27 mouse cellular contexts compared by ENCODE assay signal in genomic region chr5:107798290-107798689, GRCm38 (mm10). TPM values are rescaled to one million over a fixed set of nuclear protein-coding genes. Genes with fewer than 3 reads are reported as not detected.
DNase-seq lines count a peak whose midpoint lies in the region; ATAC-seq and TF ChIP-seq lines count a peak whose summit lies in the region.
"Had no signal": no experiment of that assay in that cellular context is flagged by ENCODE, and none has a peak within 500 bp of the region (broad histone marks: within the 10 kb centered on the region; RNA-seq: fewer than 3 reads in every experiment).

No protein-coding gene starts in this region.

- H3K27ac ChIP-seq in CH12.LX (ENCODE audit: insufficient read depth, low read depth) (no peak overlapping the region), ES-E14 (ENCODE audit: insufficient read depth, low read depth, low read length, poor library complexity, severe bottlenecking) (no peak overlapping the region), MEL (ENCODE audit: control insufficient read depth, low read depth, low read length) (no peak overlapping the region)
- no peak overlapping the region for H3K27ac ChIP-seq in neural tube, embryonic 15.5 days (replicated peaks)
- no peak overlapping the region for H3K27ac ChIP-seq in stomach, postnatal 0 days (replicated peaks)

- in situ Hi-C loops in CH12.LX (cut with MboI; ENCODE audit: low pct_ligation_motif_present, low pct_unique_long_range_greater_than_20kb, low sequenced_read_pairs) (loop anchor here (10.0 kb wide), 1 partner anchor 87 kb away; no protein-coding TSS in a partner anchor), ES-E14 (cut with MboI; ENCODE audit: low sequenced_read_pairs in 2 of 2, unreplicated experiment in 2 of 2) (no loop called here)

- no peak for TF ChIP-seq POLR2A in CH12.LX (IDR thresholded peaks at IDR 0.05; ENCODE audit: low read depth, low read length)
- no peak for TF ChIP-seq POLR2A in MEL (IDR thresholded peaks at IDR 0.05; ENCODE audit: control insufficient read depth in 1 of 2, insufficient read depth in 1 of 2, low read depth in 1 of 2, low read length in 2 of 2, poor library complexity in 1 of 2)

- TF ChIP-seq CTCF in CH12.LX (conservative IDR thresholded peaks at IDR 0.05 in 1 of 2, IDR thresholded peaks at IDR 0.05 in 1 of 2; ENCODE audit: low read depth in 2 of 2, low read length in 2 of 2) (no peak), MEL (IDR thresholded peaks at IDR 0.05 in 2 of 3, conservative IDR thresholded peaks at IDR 0.05 in 1 of 3; ENCODE audit: control insufficient read depth in 1 of 3, insufficient read depth in 1 of 3, low read depth in 2 of 3, low read length in 3 of 3, poor library complexity in 1 of 3, severe bottlenecking in 1 of 3) (no peak)
- no peak for TF ChIP-seq CTCF in stomach, postnatal 0 days (IDR thresholded peaks at IDR 0.05; ENCODE audit: low read depth)

- H3K9ac ChIP-seq in CH12.LX (ENCODE audit: insufficient read depth, low read depth) (no peak overlapping the region), ES-E14 (ENCODE audit: insufficient read depth, low read depth, low read length, poor library complexity, severe bottlenecking) (no peak overlapping the region), MEL (ENCODE audit: control insufficient read depth, low read depth, low read length, poor library complexity, severe bottlenecking) (no peak overlapping the region)
- no peak overlapping the region for H3K9ac ChIP-seq in neural tube, embryonic 15.5 days (replicated peaks)
- no peak overlapping the region for H3K9ac ChIP-seq in stomach, postnatal 0 days (ENCODE audit: low read length)

- intact Hi-C loops in heart, postnatal 25 days (cut with DNase I) = no loop called here

- dilution Hi-C loops in CH12.LX (cut with MboI; ENCODE audit: extremely low pct_ligation_motif_present, extremely low pct_unique_long_range_greater_than_20kb, low sequenced_read_pairs) = no loop called here

- TF ChIP-seq EP300 in CH12.LX (IDR thresholded peaks at IDR 0.05; ENCODE audit: low read length) = no peak
- no peak for TF ChIP-seq EP300 in MEL (IDR thresholded peaks at IDR 0.05; ENCODE audit: low read depth in 1 of 2, low read length in 2 of 2)
- TF ChIP-seq EP300 in stomach, postnatal 0 days (optimal IDR thresholded peaks at IDR 0.05) = no peak

- TF ChIP-seq RAD21 in CH12.LX (IDR thresholded peaks at IDR 0.05; ENCODE audit: low read depth, low read length) (no peak), MEL (IDR thresholded peaks at IDR 0.05; ENCODE audit: low read depth, low read length) (no peak)

- peak; percentile 30 for DNase-seq in heart, adult 11 months
- no peak for DNase-seq in heart, postnatal 25 days (ENCODE audit: low spot score)
- DNase-seq in CH12.LX (ENCODE audit: extremely low read depth) = no peak
- no peak for DNase-seq in ES-E14 (ENCODE audit: low read depth, low spot score)
- DNase-seq in MEL (ENCODE audit: low read depth, low spot score) = no peak
- DNase-seq in retina, embryonic 14.5 days (ENCODE audit: low spot score) = no peak
- DNase-seq in stomach, postnatal 0 days (ENCODE audit: low spot score) = no peak
- DNase-seq: adrenal gland, adult 2 months; adrenal gland, adult 8-10 months; adrenal gland, postnatal 10 days; adrenal gland, postnatal 14 days; adrenal gland, postnatal 25 days; adrenal gland, postnatal 36 days; B cell, adult 2 months; cerebellum, adult 11 months; cerebellum, adult 11-12 months; cerebellum, adult 18-20 months; cerebellum, adult 2 months; cerebellum, adult 8-10 months had no signal

- H3K4me1 ChIP-seq in CH12.LX (ENCODE audit: control insufficient read depth in 1 of 2, insufficient read depth in 2 of 2) = no peaks in the 10 kb centered on the region
- H3K4me1 ChIP-seq in ES-E14 (ENCODE audit: control insufficient read depth in 2 of 2, insufficient read depth in 2 of 2, low read length in 2 of 2, poor library complexity in 1 of 2) = no peaks in the 10 kb centered on the region
- H3K4me1 ChIP-seq in MEL (ENCODE audit: control insufficient read depth in 1 of 2, insufficient read depth in 2 of 2, low read length in 2 of 2) = no peaks in the 10 kb centered on the region
- no peaks in the 10 kb centered on the region for H3K4me1 ChIP-seq in neural tube, embryonic 15.5 days
- no peaks in the 10 kb centered on the region for H3K4me1 ChIP-seq in stomach, postnatal 0 days (replicated peaks; ENCODE audit: control insufficient read depth, insufficient read depth)

- no peak for ATAC-seq in neural tube, embryonic 15.5 days (ENCODE audit: low FRiP score)
- ATAC-seq in stomach, postnatal 0 days (ENCODE audit: low FRiP score, low TSS enrichment) = no peak
- ATAC-seq: activated CD4-positive, CD25-positive, alpha-beta regulatory T cell, adult 4 months; CD4-positive, CD25-positive, alpha-beta regulatory T cell, adult 4 months; Patski had no signal

- peaks cover 0 to 12% of the 10 kb centered on the region in 2 experiments for H3K36me3 ChIP-seq in CH12.LX (replicated peaks in 1 of 2; ENCODE audit: control insufficient read depth in 1 of 2, insufficient read depth in 1 of 2, low read length in 1 of 2)
- H3K36me3 ChIP-seq in ES-E14 (ENCODE audit: control insufficient read depth, insufficient read depth, low read length, poor library complexity, severe bottlenecking) = peaks cover 4% of the 10 kb centered on the region; the same call in 1 of the 2 replicates
- no peaks in the 10 kb centered on the region; a peak in 1 of 4 replicates for H3K36me3 ChIP-seq in MEL (ENCODE audit: control insufficient read depth in 1 of 2, insufficient read depth in 2 of 2, low read length in 2 of 2)
- peaks cover 21% of the 10 kb centered on the region for H3K36me3 ChIP-seq in neural tube, embryonic 15.5 days
- H3K36me3 ChIP-seq in stomach, postnatal 0 days (ENCODE audit: control insufficient read depth, insufficient read depth, low read length) = peaks cover 3% of the 10 kb centered on the region

- H3K4me3 ChIP-seq in CH12.LX (replicated peaks in 1 of 3; ENCODE audit: low read depth in 2 of 3, low read length in 2 of 3, poor library complexity in 1 of 3) = no peak overlapping the region
- H3K4me3 ChIP-seq in ES-E14 (ENCODE audit: insufficient read depth in 1 of 2, low read depth in 1 of 2, low read length in 2 of 2, poor library complexity in 1 of 2, severe bottlenecking in 1 of 2) = no peak overlapping the region
- no peak overlapping the region for H3K4me3 ChIP-seq in MEL (ENCODE audit: control insufficient read depth in 1 of 2, insufficient read depth in 1 of 2, low read depth in 2 of 2, low read length in 2 of 2)
- no peak overlapping the region for H3K4me3 ChIP-seq in neural tube, embryonic 15.5 days (replicated peaks)
- H3K4me3 ChIP-seq in stomach, postnatal 0 days (ENCODE audit: low read depth, low read length) = no peak overlapping the region

- WGBS in neural tube, embryonic 15.5 days = 93% methylated on average over 6 of the region's 6 CpGs
- WGBS in stomach, postnatal 0 days = 94% methylated on average over 6 of the region's 6 CpGs

- H3K9me3 ChIP-seq in CH12.LX (replicated peaks; ENCODE audit: low read length) (no peaks in the 10 kb centered on the region), ES-E14 (ENCODE audit: control insufficient read depth, insufficient read depth, low read depth, low read length) (no peaks in the 10 kb centered on the region), MEL (replicated peaks; ENCODE audit: insufficient read depth, low read length) (no peaks in the 10 kb centered on the region)
- no peaks in the 10 kb centered on the region for H3K9me3 ChIP-seq in neural tube, embryonic 15.5 days (replicated peaks)
- no peaks in the 10 kb centered on the region for H3K9me3 ChIP-seq in stomach, postnatal 0 days (ENCODE audit: control insufficient read depth, low read length)
- H3K9me3 ChIP-seq: G1E had no signal

- H3K27me3 ChIP-seq in CH12.LX (replicated peaks) (no peaks in the 10 kb centered on the region), MEL (ENCODE audit: control insufficient read depth in 1 of 2, insufficient read depth in 2 of 2, low read length in 2 of 2) (no peaks in the 10 kb centered on the region)
- no peaks in the 10 kb centered on the region for H3K27me3 ChIP-seq in neural tube, embryonic 15.5 days (replicated peaks)
- no peaks in the 10 kb centered on the region for H3K27me3 ChIP-seq in stomach, postnatal 0 days (ENCODE audit: control insufficient read depth, insufficient read depth, low read length)
- H3K27me3 ChIP-seq: Patski had no signal

- H3K79me2 ChIP-seq in CH12.LX (replicated peaks; ENCODE audit: control insufficient read depth, extremely low read depth, insufficient read depth, poor library complexity, severe bottlenecking) (no peaks in the 10 kb centered on the region), MEL (ENCODE audit: control insufficient read depth, insufficient read depth, low read length, poor library complexity) (no peaks in the 10 kb centered on the region)

- no peak overlapping the region for H3K4me2 ChIP-seq in CH12.LX (ENCODE audit: insufficient read depth, low read depth, poor library complexity, severe bottlenecking)
- no peak overlapping the region for H3K4me2 ChIP-seq in neural tube, embryonic 15.5 days
- no peak overlapping the region for H3K4me2 ChIP-seq in stomach, postnatal 0 days (replicated peaks; ENCODE audit: low read depth)

TF ChIP-seq in CH12.LX, 34 proteins besides CTCF, POLR2A, EP300 and RAD21 (continues in another document):
- TF ChIP-seq MAFK (IDR thresholded peaks at IDR 0.05; ENCODE audit: insufficient replicate concordance, low read length) (peak; percentile 84), PAX5 (IDR thresholded peaks at IDR 0.05; ENCODE audit: low read length) (no peak), SIN3A (IDR thresholded peaks at IDR 0.05; ENCODE audit: low read length) (no peak)

TF ChIP-seq in ES-E14, 5 proteins besides CTCF, POLR2A, EP300 and RAD21:
- TF ChIP-seq MAFK (IDR thresholded peaks at IDR 0.05; ENCODE audit: insufficient read depth, low read depth, low read length) = peak; percentile 88
- TF ChIP-seq HCFC1 (IDR thresholded peaks at IDR 0.05; ENCODE audit: borderline replicate concordance, insufficient read depth, low read length) = no peak

TF ChIP-seq in MEL, 35 proteins besides CTCF, POLR2A, EP300 and RAD21 (continues in another document):
- no peak for TF ChIP-seq ZNF384 (IDR thresholded peaks at IDR 0.05; ENCODE audit: low read depth, low read length)
- TF ChIP-seq GATA1 (IDR thresholded peaks at IDR 0.05; ENCODE audit: low read depth, low read length) = no peak
- TF ChIP-seq ELF1 (IDR thresholded peaks at IDR 0.05; ENCODE audit: low read depth, low read length) = no peak
- no peak for TF ChIP-seq RCOR1 (IDR thresholded peaks at IDR 0.05; ENCODE audit: low read depth, low read length)

RNA-seq across cellular contexts. Expression of gene Ube2d2b, which starts 31.6 kb away (rescaled TPM):
- not detected for total RNA-seq in heart, postnatal 25 days (2021)
- not detected in 2 replicates for total RNA-seq in CH12.LX (2012; rRNA removed)
- not detected in 2 replicates for total RNA-seq in CH12.LX (2014; rRNA removed)
- not detected in 2 replicates for polyA plus RNA-seq in CH12.LX (2012; ENCODE audit: insufficient read length, low read depth)
- total RNA-seq in ES-E14 (2012; rRNA removed) = 0.16 and 0.27 TPM in 2 replicates
- total RNA-seq in MEL (2012; rRNA removed) = not detected in 2 replicates
- under 1 TPM in 1 of 2 experiments, not detected in 1; 0.08 TPM for polyA plus RNA-seq in MEL (2012; ENCODE audit: insufficient read depth in 1 of 2, insufficient read length in 2 of 2, low read depth in 1 of 2, low replicate concordance in 2 of 2, missing spikeins in 1 of 2)
- 0.12 and 0.24 TPM in 2 replicates for polyA plus RNA-seq in neural tube, embryonic 15.5 days (2015; fragmentation: Nextera tagmentation; extraction: Ambion mirVana)
- not detected in 2 replicates for polyA plus RNA-seq in stomach, postnatal 0 days (2015; fragmentation: Nextera tagmentation; extraction: Ambion mirVana)
- total RNA-seq: adrenal gland, adult 18-20 months; adrenal gland, adult 2 months; adrenal gland, adult 8-10 months; adrenal gland, postnatal 10 days; adrenal gland, postnatal 14 days; adrenal gland, postnatal 25 days; adrenal gland, postnatal 36 days; adrenal gland, postnatal 4 days had no signal
- polyA plus RNA-seq: adrenal gland, adult 2 months; brain, embryonic 14.5 days; cerebellum, adult 2 months; G1E; Patski had no signal
